Mouse (Mus musculus): Measurements from ENCODE around the gene Pik3ip1. TPM values are rescaled to one million over a fixed set of nuclear protein-coding genes. Genes with fewer than 3 reads are reported as not detected.
A peak's percentile ranks its signal among the peaks of the same experiment; 100 is the strongest.

Pik3ip1 gene
- polyA plus RNA-seq, 1 experiment, result 41.3 TPM

GRCm38 (mm10) chr11:3318286-3318685 is 11.9 kb upstream of the Pik3ip1 start:
- no peak for TF ChIP-seq POLR2A (IDR thresholded peaks at IDR 0.05; ENCODE audit: extremely low read depth, insufficient read depth, low read length)
- TF ChIP-seq CTCF (IDR thresholded peaks at IDR 0.05; ENCODE audit: extremely low read depth, insufficient read depth, low read length), result no peak
- no peaks in the 10 kb centered on the region for H3K4me1 ChIP-seq (ENCODE audit: control insufficient read depth, insufficient read depth, low read length)
- H3K27ac ChIP-seq (ENCODE audit: insufficient read depth, low read length), result no peak overlapping the region
- H3K4me3 ChIP-seq (ENCODE audit: insufficient read depth, low read length), result no peak overlapping the region

GRCm38 (mm10) chr11:3328271-3328670 is 1.9 kb upstream of the Pik3ip1 start:
- no peak for TF ChIP-seq CTCF (IDR thresholded peaks at IDR 0.05; ENCODE audit: extremely low read depth, insufficient read depth, low read length)
- no peak overlapping the region for H3K27ac ChIP-seq (ENCODE audit: insufficient read depth, low read length)
- peaks cover 3% of the 10 kb centered on the region; the same call in 1 of the 2 replicates for H3K4me1 ChIP-seq (ENCODE audit: control insufficient read depth, insufficient read depth, low read length)
- no peak overlapping the region for H3K4me3 ChIP-seq (ENCODE audit: insufficient read depth, low read length)

- TF ChIP-seq CTCF (IDR thresholded peaks at IDR 0.05; ENCODE audit: extremely low read depth, insufficient read depth, low read length) (no peak), POLR2A (IDR thresholded peaks at IDR 0.05; ENCODE audit: extremely low read depth, insufficient read depth, low read length) (no peak)
- no peak overlapping the region for H3K27ac ChIP-seq (ENCODE audit: insufficient read depth, low read length)
These were observed 1.1 kb upstream of the Pik3ip1 start for GRCm38 (mm10) chr11:3328806-3329775.

GRCm38 (mm10) chr11:3330566-3330965 is 365 bp downstream of the Pik3ip1 start:
- Histone ChIP-seq H3K4me1 (ENCODE audit: control insufficient read depth, insufficient read depth, low read length) (peaks cover 7% of the 10 kb centered on the region; the same call in 1 of the 2 replicates), H3K4me3 (ENCODE audit: insufficient read depth, low read length) (peak overlapping the region; percentile 74), H3K27ac (ENCODE audit: insufficient read depth, low read length) (peak overlapping the region; percentile 97)
- TF ChIP-seq CTCF (IDR thresholded peaks at IDR 0.05; ENCODE audit: extremely low read depth, insufficient read depth, low read length) (peak; percentile 28; the same call in 1 of the 2 replicates), POLR2A (IDR thresholded peaks at IDR 0.05; ENCODE audit: extremely low read depth, insufficient read depth, low read length) (peak; percentile 77)

More at GRCm38 (mm10) chr11:3328806-3329775, 1.1 kb upstream of the Pik3ip1 start:
- Histone ChIP-seq H3K4me3 (ENCODE audit: insufficient read depth, low read length) (no peak overlapping the region), H3K4me1 (ENCODE audit: control insufficient read depth, insufficient read depth, low read length) (peaks cover 3% of the 10 kb centered on the region; the same call in 1 of the 2 replicates)

- no peak for TF ChIP-seq POLR2A (IDR thresholded peaks at IDR 0.05; ENCODE audit: extremely low read depth, insufficient read depth, low read length)
- no peak for TF ChIP-seq CTCF (IDR thresholded peaks at IDR 0.05; ENCODE audit: extremely low read depth, insufficient read depth, low read length)
- Histone ChIP-seq H3K4me1 (ENCODE audit: control insufficient read depth, insufficient read depth, low read length) (peaks cover 7% of the 10 kb centered on the region; the same call in 1 of the 2 replicates), H3K4me3 (ENCODE audit: insufficient read depth, low read length) (peak overlapping the region; percentile 74), H3K27ac (ENCODE audit: insufficient read depth, low read length) (peak overlapping the region; percentile 97)
These were observed 970 bp downstream of the Pik3ip1 start for GRCm38 (mm10) chr11:3330991-3331750.

- H3K27ac ChIP-seq (ENCODE audit: insufficient read depth, low read length), result peak overlapping the region; percentile 97
- H3K4me1 ChIP-seq (ENCODE audit: control insufficient read depth, insufficient read depth, low read length), result peaks cover 10% of the 10 kb centered on the region
- peak overlapping the region; percentile 74 for H3K4me3 ChIP-seq (ENCODE audit: insufficient read depth, low read length)
- TF ChIP-seq CTCF (IDR thresholded peaks at IDR 0.05; ENCODE audit: extremely low read depth, insufficient read depth, low read length), result no peak
- peak; percentile 80 for TF ChIP-seq POLR2A (IDR thresholded peaks at IDR 0.05; ENCODE audit: extremely low read depth, insufficient read depth, low read length)
These were observed 1.8 kb downstream of the Pik3ip1 start for GRCm38 (mm10) chr11:3331756-3332642.

GRCm38 (mm10) chr11:3333111-3333695 is 3.0 kb downstream of the Pik3ip1 start:
- TF ChIP-seq POLR2A (IDR thresholded peaks at IDR 0.05; ENCODE audit: extremely low read depth, insufficient read depth, low read length) (no peak), CTCF (IDR thresholded peaks at IDR 0.05; ENCODE audit: extremely low read depth, insufficient read depth, low read length) (no peak)
- Histone ChIP-seq H3K4me1 (ENCODE audit: control insufficient read depth, insufficient read depth, low read length) (peaks cover 12% of the 10 kb centered on the region), H3K4me3 (ENCODE audit: insufficient read depth, low read length) (no peak overlapping the region), H3K27ac (ENCODE audit: insufficient read depth, low read length) (peak overlapping the region; percentile 45)

GRCm38 (mm10) chr11:3334141-3334710 is 4.0 kb downstream of the Pik3ip1 start:
- H3K4me3 ChIP-seq (ENCODE audit: insufficient read depth, low read length), result no peak overlapping the region
- TF ChIP-seq CTCF (IDR thresholded peaks at IDR 0.05; ENCODE audit: extremely low read depth, insufficient read depth, low read length), result no peak
- TF ChIP-seq POLR2A (IDR thresholded peaks at IDR 0.05; ENCODE audit: extremely low read depth, insufficient read depth, low read length), result no peak

More at GRCm38 (mm10) chr11:3334141-3334710, 4.0 kb downstream of the Pik3ip1 start:
- Histone ChIP-seq H3K27ac (ENCODE audit: insufficient read depth, low read length) (no peak overlapping the region), H3K4me1 (ENCODE audit: control insufficient read depth, insufficient read depth, low read length) (peaks cover 12% of the 10 kb centered on the region)

All from cortical plate, adult 2 months (tissue).